Mouse (Mus musculus): ENCODE measurements around the gene Krt19.

Krt19 gene

GRCm38 (mm10) chr11:100137693-100138092 is 10.8 kb downstream of the Krt19 start:
- no peak for DNase-seq (ENCODE audit: low spot score in 2 of 2)

- DNase-seq (ENCODE audit: low spot score in 2 of 2), result no peak
These were observed 11.9 kb downstream of the Krt19 start for GRCm38 (mm10) chr11:100136559-100136958.

- DNase-seq (ENCODE audit: low spot score in 2 of 2), result no peak
These were observed 12.7 kb downstream of the Krt19 start, which contains the start of gene Krt15 for GRCm38 (mm10) chr11:100135731-100136130. Gene Krt15, minus strand, starts transcription at chr11:100135928.

- no peak for DNase-seq (ENCODE audit: low spot score in 2 of 2)
These were observed 23.6 kb downstream of the Krt19 start for GRCm38 (mm10) chr11:100124901-100125300.

GRCm38 (mm10) chr11:100121466-100121865 is 27.0 kb downstream of the Krt19 start, which contains the start of gene Krt13:
Gene Krt13, minus strand, starts transcription at chr11:100121566.
- DNase-seq (ENCODE audit: low spot score in 2 of 2), result no peak

- DNase-seq (ENCODE audit: low spot score in 2 of 2), result no peak
These were observed 28.1 kb downstream of the Krt19 start for GRCm38 (mm10) chr11:100120331-100120730.

- no peak for DNase-seq (ENCODE audit: low spot score in 2 of 2)
These were observed 34.8 kb downstream of the Krt19 start for GRCm38 (mm10) chr11:100113742-100114029.

GRCm38 (mm10) chr11:100112935-100113741 is 35.3 kb downstream of the Krt19 start:
- no peak for DNase-seq (ENCODE audit: low spot score in 2 of 2)

GRCm38 (mm10) chr11:100105576-100106122 is 42.8 kb downstream of the Krt19 start, which contains the start of gene Krt36:
Gene Krt36, minus strand, starts transcription at chr11:100105626.
- no peak for DNase-seq (ENCODE audit: low spot score in 2 of 2)

DNA sequence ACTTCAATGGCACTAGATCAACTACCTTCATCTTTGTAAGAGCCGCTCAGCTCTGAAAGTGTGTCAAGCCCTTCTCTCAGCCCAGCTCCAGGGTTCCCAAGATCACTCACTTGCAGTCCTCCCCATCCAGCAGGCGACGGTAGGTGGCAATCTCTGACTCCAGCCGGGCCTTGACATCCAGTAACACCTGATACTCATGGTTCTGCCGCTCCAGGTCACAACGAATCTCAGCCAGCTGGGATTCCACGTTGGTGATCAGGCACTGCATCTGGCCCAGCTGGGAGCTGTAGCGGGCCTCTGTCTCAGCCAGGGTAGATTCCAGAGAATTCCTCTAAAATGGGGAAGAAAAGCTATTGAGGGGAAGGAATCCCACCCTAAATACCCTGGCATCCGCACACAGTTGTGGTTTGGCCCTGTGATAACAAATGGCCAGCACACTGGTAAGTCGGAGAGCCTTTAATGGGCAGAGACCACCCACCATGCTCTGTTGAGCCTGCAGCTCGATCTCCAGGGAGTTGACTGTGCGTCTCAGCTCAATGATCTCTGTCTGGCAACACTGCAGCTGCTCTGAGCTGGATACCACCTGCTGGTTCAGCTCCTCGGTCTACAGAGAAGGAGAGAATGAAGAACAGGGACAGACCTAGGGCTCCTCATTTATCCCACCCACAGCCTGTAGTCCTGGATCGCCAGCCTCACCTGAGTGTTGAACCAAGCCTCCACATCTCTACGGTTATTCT is 45.6 kb downstream of the Krt19 start:
- DNase-seq (ENCODE audit: low spot score in 2 of 2), result no peak

DNA sequence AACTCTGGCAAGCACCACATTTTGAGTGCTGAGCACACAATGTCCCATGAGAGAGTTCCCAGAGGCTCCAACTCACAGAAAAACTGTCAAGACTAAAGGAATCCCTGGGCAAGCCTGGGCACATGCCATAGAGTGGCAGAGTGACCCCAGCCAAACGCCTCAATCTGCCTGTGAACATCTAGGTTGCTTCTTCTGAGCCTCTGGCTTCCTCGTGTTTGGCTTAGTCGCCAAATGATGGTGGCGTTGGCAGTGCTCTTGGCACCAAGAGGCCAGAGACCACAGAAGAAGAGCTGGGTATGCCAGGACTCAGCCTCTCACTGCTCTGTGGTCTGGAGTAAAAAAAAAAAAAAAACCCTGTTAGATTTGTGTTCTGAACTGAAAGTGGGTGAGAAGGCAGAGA is 48.1 kb downstream of the Krt19 start:
- no peak for DNase-seq (ENCODE audit: low spot score in 2 of 2)

DNA sequence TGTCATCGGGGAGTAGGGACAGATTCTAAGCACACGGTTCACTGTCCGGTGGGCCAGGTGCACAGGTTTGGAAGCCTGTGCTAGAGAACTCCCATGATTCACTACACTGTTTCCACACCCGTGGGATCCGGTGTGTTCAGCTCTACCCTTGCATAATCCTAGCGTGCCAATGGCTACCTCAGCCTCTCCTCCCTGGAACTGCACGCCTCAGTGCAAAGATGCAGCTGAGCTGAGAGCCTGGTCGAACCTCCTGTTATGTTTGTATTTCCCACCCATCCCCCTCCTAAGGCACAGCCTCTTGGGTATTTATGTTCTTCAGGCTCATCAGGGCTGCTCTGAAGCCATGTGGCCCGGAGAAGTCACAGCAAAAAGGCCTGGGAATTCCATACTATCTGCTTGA is 50.6 kb downstream of the Krt19 start:
- DNase-seq (ENCODE audit: low spot score in 2 of 2), result no peak

DNA sequence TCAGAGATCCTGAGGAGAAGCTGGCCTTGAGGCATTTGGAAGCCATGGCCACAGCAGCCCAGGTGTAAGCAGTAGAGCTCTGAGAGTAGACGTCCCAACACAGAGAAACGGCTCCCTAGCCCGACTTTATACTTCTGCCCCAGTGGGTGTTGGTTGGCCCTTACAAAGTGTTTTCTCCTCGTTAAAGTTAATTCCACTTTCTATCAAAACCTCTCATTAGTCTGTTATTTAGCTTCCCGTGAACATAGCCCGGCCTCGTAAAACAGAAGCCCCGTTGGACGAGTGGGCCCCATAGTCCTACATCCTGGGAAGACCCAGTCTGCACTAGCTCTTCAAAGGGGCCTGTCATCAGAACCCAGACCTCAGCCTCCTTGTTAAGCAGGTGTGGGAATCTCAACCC is 52.3 kb downstream of the Krt19 start, which contains the start of gene Krt35:
Gene Krt35, minus strand, starts transcription at position 101 of the 400 bp plus-strand sequence.
- no peak for DNase-seq (ENCODE audit: low spot score in 2 of 2)
